Comparison of ENCODE assay signal across 12 mouse cellular contexts in genomic region chr16:57753539-57754280, GRCm38 (mm10). TPM values are rescaled to one million over a fixed set of nuclear protein-coding genes. Genes with fewer than 3 reads are reported as not detected.
A peak's percentile ranks its signal among the peaks of the same experiment; 100 is the strongest.
DNase-seq lines count a peak whose midpoint lies in the region; ATAC-seq and TF ChIP-seq lines count a peak whose summit lies in the region.
"Had no signal": no experiment of that assay in that cellular context is flagged by ENCODE, and none has a peak within 500 bp of the region (broad histone marks: within the 10 kb centered on the region; RNA-seq: fewer than 3 reads in every experiment).

No protein-coding gene starts in this region.

- H3K4me3 ChIP-seq in gastrocnemius, adult 2 months: peak overlapping the region; percentile 72
- no peak overlapping the region for H3K4me3 ChIP-seq in kidney, adult 2 months (ENCODE audit: insufficient read depth, low read depth, low read length)
- H3K4me3 ChIP-seq in kidney, embryonic 14.5 days (ENCODE audit: low read length): no peak overlapping the region
- no peak overlapping the region for H3K4me3 ChIP-seq in intestine, postnatal 0 days (ENCODE audit: low read depth, low read length)
- H3K4me3 ChIP-seq in neural tube, embryonic 15.5 days (replicated peaks): no peak overlapping the region

- H3K4me2 ChIP-seq in kidney, embryonic 14.5 days (replicated peaks; ENCODE audit: low read depth, low read length): no peak overlapping the region; the same call in 1 of the 2 replicates
- peak overlapping the region; percentile 76; the same call in 1 of the 2 replicates for H3K4me2 ChIP-seq in intestine, postnatal 0 days (replicated peaks; ENCODE audit: low read depth)
- peak overlapping the region; percentile 85 for H3K4me2 ChIP-seq in neural tube, embryonic 15.5 days

- H3K9me3 ChIP-seq in kidney, embryonic 14.5 days (ENCODE audit: control insufficient read depth, low read length): no peaks in the 10 kb centered on the region
- no peaks in the 10 kb centered on the region for H3K9me3 ChIP-seq in intestine, postnatal 0 days (ENCODE audit: control insufficient read depth)
- no peaks in the 10 kb centered on the region for H3K9me3 ChIP-seq in neural tube, embryonic 15.5 days (replicated peaks)
- H3K9me3 ChIP-seq: hindbrain, embryonic 15.5 days had no signal

- no peaks in the 10 kb centered on the region for H3K4me1 ChIP-seq in kidney, adult 2 months (ENCODE audit: control insufficient read depth, insufficient read depth, low read length)
- H3K4me1 ChIP-seq in kidney, embryonic 14.5 days (ENCODE audit: control insufficient read depth, insufficient read depth, low read length): peaks cover 3% of the 10 kb centered on the region; the same call in 1 of the 2 replicates
- H3K4me1 ChIP-seq in intestine, postnatal 0 days (replicated peaks; ENCODE audit: control insufficient read depth, insufficient read depth, low read length): peaks cover 5% of the 10 kb centered on the region; the same call in 1 of the 2 replicates
- peaks cover 17% of the 10 kb centered on the region for H3K4me1 ChIP-seq in neural tube, embryonic 15.5 days

- WGBS in kidney, adult 2 months: 47% methylated on average over 10 of the region's 10 CpGs
- WGBS in kidney, embryonic 14.5 days: 58% methylated on average over 10 of the region's 10 CpGs
- WGBS in intestine, postnatal 0 days: 43% methylated on average over 10 of the region's 10 CpGs
- 53% methylated on average over 10 of the region's 10 CpGs for WGBS in neural tube, embryonic 15.5 days

- no peak for TF ChIP-seq CTCF in gastrocnemius, adult 2 months (IDR thresholded peaks at IDR 0.05)
- TF ChIP-seq CTCF in kidney, adult 2 months (conservative IDR thresholded peaks at IDR 0.05; ENCODE audit: insufficient read depth, insufficient read length, low read depth, low read length): no peak
- TF ChIP-seq CTCF in intestine, postnatal 0 days (IDR thresholded peaks at IDR 0.05; ENCODE audit: low read depth): no peak

- DNase-seq in gastrocnemius, adult 2 months: no peak
- DNase-seq in gastrocnemius, postnatal 25 days: no peak
- peak; percentile 48 for DNase-seq in kidney, adult 2 months
- DNase-seq in cerebellum, adult 11-12 months: no peak
- no peak for DNase-seq in urinary bladder, postnatal 4 days (ENCODE audit: low spot score in 2 of 2)
- DNase-seq: layer of hippocampus, postnatal 36 days had no signal

- TF ChIP-seq POLR2A in kidney, adult 2 months (IDR thresholded peaks at IDR 0.05; ENCODE audit: low read depth, low read length): no peak

- ATAC-seq in kidney, embryonic 14.5 days (ENCODE audit: low FRiP score, low TSS enrichment): no peak
- ATAC-seq in intestine, postnatal 0 days: no peak
- no peak for ATAC-seq in neural tube, embryonic 15.5 days (ENCODE audit: low FRiP score)

- H3K9ac ChIP-seq in kidney, embryonic 14.5 days (ENCODE audit: low read depth, low read length): no peak overlapping the region
- H3K9ac ChIP-seq in intestine, postnatal 0 days (ENCODE audit: low read depth, low read length): no peak overlapping the region; the same call in 1 of the 2 replicates
- H3K9ac ChIP-seq in neural tube, embryonic 15.5 days (replicated peaks): no peak overlapping the region
- H3K9ac ChIP-seq: liver, embryonic 14.5 days had no signal

- no peaks in the 10 kb centered on the region for H3K36me3 ChIP-seq in kidney, adult 2 months (ENCODE audit: control insufficient read depth, insufficient read depth, low read length)
- H3K36me3 ChIP-seq in kidney, embryonic 14.5 days (ENCODE audit: control insufficient read depth, insufficient read depth, low read length): no peaks in the 10 kb centered on the region
- H3K36me3 ChIP-seq in intestine, postnatal 0 days (ENCODE audit: control insufficient read depth, insufficient read depth): no peaks in the 10 kb centered on the region
- no peaks in the 10 kb centered on the region for H3K36me3 ChIP-seq in neural tube, embryonic 15.5 days
- H3K36me3 ChIP-seq: hindbrain, embryonic 15.5 days had no signal

- intact Hi-C loops in gastrocnemius, adult 2 months (cut with DNase I): no loop called here

- H3K27me3 ChIP-seq in kidney, adult 2 months (replicated peaks; ENCODE audit: control insufficient read depth, insufficient read depth, low read length): no peaks in the 10 kb centered on the region
- no peaks in the 10 kb centered on the region for H3K27me3 ChIP-seq in kidney, embryonic 14.5 days (ENCODE audit: control insufficient read depth, insufficient read depth, low read length)
- peaks cover 5% of the 10 kb centered on the region; the same call in 1 of the 2 replicates for H3K27me3 ChIP-seq in intestine, postnatal 0 days (replicated peaks; ENCODE audit: control insufficient read depth, insufficient read depth, low read length)
- no peaks in the 10 kb centered on the region for H3K27me3 ChIP-seq in neural tube, embryonic 15.5 days (replicated peaks)
- H3K27me3 ChIP-seq: hindbrain, embryonic 15.5 days had no signal

- H3K27ac ChIP-seq in gastrocnemius, adult 2 months: peak overlapping the region; percentile 79
- 0 out of 2 replicates have a peak overlapping the region, but pooled peaks have one; percentile 41 for H3K27ac ChIP-seq in kidney, adult 2 months (ENCODE audit: insufficient read depth, low read depth, low read length)
- no peak overlapping the region for H3K27ac ChIP-seq in kidney, embryonic 14.5 days (ENCODE audit: low read depth, low read length)
- H3K27ac ChIP-seq in intestine, postnatal 0 days (ENCODE audit: low read depth, low read length): no peak overlapping the region
- H3K27ac ChIP-seq in neural tube, embryonic 15.5 days (replicated peaks): no peak overlapping the region
- H3K27ac ChIP-seq: liver, embryonic 14.5 days had no signal

RNA-seq across cellular contexts. Expression of gene Col8a1, which starts 0.8 kb away (rescaled TPM):
- total RNA-seq in gastrocnemius, adult 2 months (2021): 1 to 10 TPM; 2.0 to 4.3 TPM
- total RNA-seq in gastrocnemius, postnatal 25 days (2021): 1 to 10 TPM; 6.3 to 9.1 TPM
- 2.1 TPM in 2 replicates for polyA plus RNA-seq in kidney, adult 2 months (2012; rRNA removed)
- 0.73 and 0.90 TPM in 2 replicates for polyA plus RNA-seq in kidney, embryonic 14.5 days (2014; fragmentation: Nextera tagmentation; extraction: Ambion mirVana)
- 7.3 and 9.1 TPM in 2 replicates for polyA plus RNA-seq in intestine, postnatal 0 days (2015; fragmentation: Nextera tagmentation; extraction: Ambion mirVana)
- 7.9 and 11.8 TPM in 2 replicates for polyA plus RNA-seq in neural tube, embryonic 15.5 days (2015; fragmentation: Nextera tagmentation; extraction: Ambion mirVana)
- total RNA-seq: megakaryocyte, adult 5-6 weeks had no signal

Comparison
In these comparisons a context has a peak if more than half of its experiments do, and no peak if none do; other contexts are left out.
1. H3K27ac ChIP-seq: peak in gastrocnemius, adult 2 months (single experiment) and kidney, adult 2 months (single experiment); none in kidney, embryonic 14.5 days (single experiment), intestine, postnatal 0 days (single experiment) and neural tube, embryonic 15.5 days (single experiment).